Mouse (Mus musculus) stomach, postnatal 0 days (tissue): Measurements from ENCODE around the gene Nrbf2. TPM values are rescaled to one million over a fixed set of nuclear protein-coding genes. Genes with fewer than 3 reads are reported as not detected.

ENCODE experiments used
- ATAC-seq: fragments of 200-750 bp; cut with Nextera tagmentation; 2 replicates; pipeline ENCODE4 v1.8.0; 2017; ENCODE audit not compliant: low FRiP score, low TSS enrichment
- DNase-seq: peaks from one replicate; pipeline ENCODE4 v3.0.0-alpha.2; 2016; ENCODE audit warnings: low spot score
- H3K27ac ChIP-seq: fragments of 300-500 bp; sonication (generic); replicated peaks from 2 replicates; pipeline ENCODE4 v1.5.1; 2014; ENCODE audit warnings: mild to moderate bottlenecking, control low read depth
- H3K27me3 ChIP-seq: fragments of 300-500 bp; sonication (generic); 2 replicates; pipeline ENCODE4 v1.6.1; 2014; ENCODE audit warnings: low read length; ENCODE audit not compliant: control insufficient read depth, insufficient read depth
- H3K36me3 ChIP-seq: fragments of 300-500 bp; sonication (generic); 2 replicates; pipeline ENCODE4 v1.6.1; 2014; ENCODE audit warnings: low read length, mixed read lengths; ENCODE audit not compliant: control insufficient read depth, insufficient read depth
- H3K4me1 ChIP-seq: fragments of 300-500 bp; sonication (generic); replicated peaks from 2 replicates; pipeline ENCODE4 v1.6.1; 2014; ENCODE audit warnings: antibody characterized with exemption; ENCODE audit not compliant: control insufficient read depth, insufficient read depth
- H3K4me2 ChIP-seq: fragments of 300-500 bp; sonication (generic); replicated peaks from 2 replicates; pipeline ENCODE4 v1.6.1; 2014; ENCODE audit warnings: low read depth, mild to moderate bottlenecking, control low read depth, moderate library complexity
- H3K4me3 ChIP-seq: fragments of 300-500 bp; sonication (generic); 2 replicates; pipeline ENCODE4 v1.5.1; 2014; ENCODE audit warnings: low read depth, low read length, control low read depth
- H3K9ac ChIP-seq: fragments of 300-500 bp; sonication (generic); 2 replicates; pipeline ENCODE4 v1.6.1; 2014; ENCODE audit warnings: mild to moderate bottlenecking, low read length, control low read depth, mixed read lengths
- H3K9me3 ChIP-seq: fragments of 300-500 bp; sonication (generic); 2 replicates; pipeline ENCODE4 v1.6.1; 2016; ENCODE audit warnings: low read length; ENCODE audit not compliant: control insufficient read depth
- CTCF ChIP-seq: IDR thresholded peaks from 2 replicates; pipeline ENCODE4 v1.5.1; 2016; ENCODE audit warnings: antibody characterized with exemption, low read depth, mild to moderate bottlenecking, moderate library complexity
- EP300 ChIP-seq: optimal IDR thresholded peaks from 2 replicates; pipeline ENCODE3; 2016; ENCODE audit warnings: antibody characterized with exemption
- WGBS: fragments of 180-500 bp; shearing (Covaris S2); extraction: QIAGEN DNeasy Blood & Tissue Kit; methylation state at CpG from one replicate; pipeline ENCODE4 v1.1.7; 2014; 5-methylcytosine and 5-hydroxymethylcytosine counted together
- polyA plus RNA-seq: library from polyadenylated mRNA; unstranded; fragments of >200 nt; fragmentation: Nextera tagmentation; extraction: Ambion mirVana; gene quantifications from 2 replicates; pipeline ENCODE4 v1.2.1, GENCODE M21; 2015

The Nrbf2 gene
- polyA plus RNA-seq, 1 experiment from 2014 or later = 34.6 TPM

GRCm38 (mm10) chr10:67275916-67276315, 9.2 kb downstream of the Nrbf2 start:
- no peak for TF ChIP-seq CTCF
- no peak for TF ChIP-seq EP300
- no peak for DNase-seq
- no peak overlapping the region for H3K27ac ChIP-seq
- H3K9ac ChIP-seq = no peak overlapping the region
- no peak overlapping the region for H3K4me2 ChIP-seq
- no peaks in the 10 kb centered on the region for H3K27me3 ChIP-seq
- H3K4me1 ChIP-seq = no peaks in the 10 kb centered on the region
- no peak overlapping the region for H3K4me3 ChIP-seq
- no peak for ATAC-seq
- H3K9me3 ChIP-seq = no peaks in the 10 kb centered on the region
- peaks cover 8% of the 10 kb centered on the region; the same call in 1 of the 2 replicates for H3K36me3 ChIP-seq

GRCm38 (mm10) chr10:67264852-67265251, 20.3 kb downstream of the Nrbf2 start:
- 67% methylated on average over 1 of the region's 1 CpGs for WGBS
- DNase-seq = peak; percentile 38
- H3K9ac ChIP-seq = no peak overlapping the region
- no peak for ATAC-seq
- H3K36me3 ChIP-seq = peaks cover 8% of the 10 kb centered on the region
- H3K4me3 ChIP-seq = no peak overlapping the region
- no peaks in the 10 kb centered on the region for H3K27me3 ChIP-seq
- peak; percentile 84 for TF ChIP-seq CTCF
- TF ChIP-seq EP300 = no peak
- no peak overlapping the region for H3K4me2 ChIP-seq
- no peak overlapping the region for H3K27ac ChIP-seq
- no peaks in the 10 kb centered on the region for H3K4me1 ChIP-seq
- no peaks in the 10 kb centered on the region for H3K9me3 ChIP-seq

- no peak overlapping the region for H3K9ac ChIP-seq
- H3K36me3 ChIP-seq = peaks cover 12% of the 10 kb centered on the region; the same call in 1 of the 2 replicates
- H3K27me3 ChIP-seq = no peaks in the 10 kb centered on the region
- 100% methylated on average over 1 of the region's 1 CpGs for WGBS
- no peaks in the 10 kb centered on the region for H3K4me1 ChIP-seq
- DNase-seq (no peak), ATAC-seq (no peak)
- TF ChIP-seq EP300 (no peak), CTCF (no peak)
- no peaks in the 10 kb centered on the region for H3K9me3 ChIP-seq
- no peak overlapping the region for H3K4me2 ChIP-seq
- no peak overlapping the region for H3K27ac ChIP-seq
- H3K4me3 ChIP-seq = no peak overlapping the region
Observed at GRCm38 (mm10) chr10:67253115-67253514, 32.0 kb downstream of the Nrbf2 start.

- H3K9me3 ChIP-seq = no peaks in the 10 kb centered on the region
- no peaks in the 10 kb centered on the region for H3K27me3 ChIP-seq
- peaks cover 12% of the 10 kb centered on the region; the same call in 1 of the 2 replicates for H3K36me3 ChIP-seq
- H3K27ac ChIP-seq = no peak overlapping the region
- DNase-seq (no peak), ATAC-seq (no peak)
- TF ChIP-seq CTCF = no peak
- TF ChIP-seq EP300 = no peak
- H3K4me1 ChIP-seq = no peaks in the 10 kb centered on the region
- no peak overlapping the region for H3K4me3 ChIP-seq
- H3K4me2 ChIP-seq = no peak overlapping the region
- 66% methylated on average over 5 of the region's 5 CpGs for WGBS
- no peak overlapping the region for H3K9ac ChIP-seq
Observed at GRCm38 (mm10) chr10:67252353-67252752, 32.8 kb downstream of the Nrbf2 start.

- Histone ChIP-seq H3K27ac (no peak overlapping the region), H3K36me3 (peaks cover 16% of the 10 kb centered on the region; the same call in 1 of the 2 replicates)
Observed at GRCm38 (mm10) chr10:67250846-67251245, 34.3 kb downstream of the Nrbf2 start.

GRCm38 (mm10) chr10:67249486-67249885, 35.6 kb downstream of the Nrbf2 start:
- ATAC-seq (no peak), DNase-seq (no peak)
- no peaks in the 10 kb centered on the region for H3K27me3 ChIP-seq
- 71% methylated on average over 2 of the region's 2 CpGs for WGBS
- H3K4me3 ChIP-seq = no peak overlapping the region
- H3K27ac ChIP-seq = no peak overlapping the region
- no peak overlapping the region for H3K9ac ChIP-seq
- H3K4me2 ChIP-seq = no peak overlapping the region
- TF ChIP-seq EP300 = no peak
- no peak for TF ChIP-seq CTCF
- no peaks in the 10 kb centered on the region for H3K4me1 ChIP-seq
- H3K36me3 ChIP-seq = peaks cover 19% of the 10 kb centered on the region; the same call in 1 of the 2 replicates
- no peaks in the 10 kb centered on the region for H3K9me3 ChIP-seq

More at GRCm38 (mm10) chr10:67250846-67251245, 34.3 kb downstream of the Nrbf2 start:
- no peak overlapping the region for H3K9ac ChIP-seq
- no peak overlapping the region for H3K4me2 ChIP-seq
- H3K9me3 ChIP-seq = no peaks in the 10 kb centered on the region
- TF ChIP-seq CTCF = no peak
- no peak for TF ChIP-seq EP300
- H3K27me3 ChIP-seq = no peaks in the 10 kb centered on the region
- WGBS = 89% methylated on average over 6 of the region's 6 CpGs
- DNase-seq (no peak), ATAC-seq (no peak)
- no peak overlapping the region for H3K4me3 ChIP-seq
- no peaks in the 10 kb centered on the region for H3K4me1 ChIP-seq
